Mouse (Mus musculus): Measurements from ENCODE around the gene Adra2a. TPM values are rescaled to one million over a fixed set of nuclear protein-coding genes. Genes with fewer than 3 reads are reported as not detected.

The Adra2a gene
- polyA plus RNA-seq, 1 experiment: 0.20 TPM

- no peak for TF ChIP-seq E2F4 (IDR thresholded peaks at IDR 0.05; ENCODE audit: insufficient read depth)
- no peak for TF ChIP-seq TCF12 (IDR thresholded peaks at IDR 0.05; ENCODE audit: insufficient read depth, poor library complexity, severe bottlenecking)
- no peak for TF ChIP-seq MAX (IDR thresholded peaks at IDR 0.05; ENCODE audit: low read depth)
- TF ChIP-seq USF1 (IDR thresholded peaks at IDR 0.05; ENCODE audit: low read depth): no peak
- TF ChIP-seq POLR2AphosphoS2 (IDR thresholded peaks at IDR 0.05; ENCODE audit: insufficient read length, low read depth): no peak
- TF ChIP-seq CEBPB (IDR thresholded peaks at IDR 0.05; ENCODE audit: insufficient read depth, poor library complexity, severe bottlenecking): no peak
- TF ChIP-seq MYOG (IDR thresholded peaks at IDR 0.05; ENCODE audit: control insufficient read depth in 1 of 3, insufficient read depth in 1 of 3, insufficient read length in 2 of 3, low read depth in 2 of 3): no peak
- no peak for TF ChIP-seq MYOD1 (IDR thresholded peaks at IDR 0.05; ENCODE audit: control insufficient read depth in 1 of 3, insufficient read length in 2 of 3, low read depth in 2 of 3)
- no peak for TF ChIP-seq SRF (IDR thresholded peaks at IDR 0.05; ENCODE audit: control insufficient read depth, insufficient read length, low read depth)
- TF ChIP-seq POLR2A (IDR thresholded peaks at IDR 0.05; ENCODE audit: insufficient read length, low read depth): no peak
- no peak for TF ChIP-seq REST (IDR thresholded peaks at IDR 0.05; ENCODE audit: insufficient read depth, insufficient read length)
- no peak for TF ChIP-seq TCF3 (IDR thresholded peaks at IDR 0.05; ENCODE audit: insufficient read length, low read depth)
- Histone ChIP-seq H3K27me3 (ENCODE audit: control insufficient read depth, insufficient read depth, insufficient read length) (no peaks in the 10 kb centered on the region), H3K4me3 (no peak overlapping the region), H3ac (ENCODE audit: control insufficient read depth, insufficient read length) (no peak overlapping the region), H3K36me3 (ENCODE audit: control insufficient read depth, insufficient read depth) (no peaks in the 10 kb centered on the region), H3K79me2 (ENCODE audit: control insufficient read depth, insufficient read depth) (no peaks in the 10 kb centered on the region), H3K4me2 (ENCODE audit: low read depth) (no peak overlapping the region)
These were observed 43.4 kb downstream of the Adra2a start for GRCm38 (mm10) chr19:54087319-54087718.

DNA sequence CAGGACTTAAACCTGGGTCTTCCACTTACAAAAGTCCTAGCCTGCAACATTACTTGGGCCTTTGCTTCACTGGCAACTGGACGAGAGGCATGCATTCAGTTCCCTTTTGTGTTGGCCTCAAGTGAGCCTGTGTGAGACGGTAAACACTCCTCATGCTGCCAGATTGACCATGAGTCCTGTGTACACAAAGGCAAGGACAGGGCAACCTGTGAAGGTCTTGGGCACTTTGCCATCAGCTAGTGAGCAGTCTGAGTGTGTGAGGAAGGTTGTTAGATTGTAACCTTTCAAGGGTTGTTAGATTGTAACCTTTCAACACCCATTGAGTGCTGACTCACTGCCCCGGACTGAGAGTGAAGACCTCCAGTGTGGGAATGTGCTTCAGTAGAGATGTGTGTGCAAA, 49.6 kb downstream of the Adra2a start:
- H3ac ChIP-seq (ENCODE audit: control insufficient read depth, insufficient read length): no peak overlapping the region
- peaks cover 13% of the 10 kb centered on the region for H3K27me3 ChIP-seq (ENCODE audit: control insufficient read depth, insufficient read depth, insufficient read length)
- H3K4me2 ChIP-seq (ENCODE audit: low read depth): no peak overlapping the region
- H3K79me2 ChIP-seq (ENCODE audit: control insufficient read depth, insufficient read depth): no peaks in the 10 kb centered on the region
- no peaks in the 10 kb centered on the region for H3K36me3 ChIP-seq (ENCODE audit: control insufficient read depth, insufficient read depth)
- no peak for TF ChIP-seq REST (IDR thresholded peaks at IDR 0.05; ENCODE audit: insufficient read depth, insufficient read length)
- TF ChIP-seq POLR2AphosphoS2 (IDR thresholded peaks at IDR 0.05; ENCODE audit: insufficient read length, low read depth): no peak
- TF ChIP-seq SRF (IDR thresholded peaks at IDR 0.05; ENCODE audit: control insufficient read depth, insufficient read length, low read depth): no peak
- TF ChIP-seq USF1 (IDR thresholded peaks at IDR 0.05; ENCODE audit: low read depth): no peak
- no peak for TF ChIP-seq MYOD1 (IDR thresholded peaks at IDR 0.05; ENCODE audit: control insufficient read depth in 1 of 3, insufficient read length in 2 of 3, low read depth in 2 of 3)
- no peak for TF ChIP-seq TCF12 (IDR thresholded peaks at IDR 0.05; ENCODE audit: insufficient read depth, poor library complexity, severe bottlenecking)
- no peak overlapping the region for H3K4me3 ChIP-seq

- no peak overlapping the region for H3K4me2 ChIP-seq (ENCODE audit: low read depth)
- no peak overlapping the region for H3K4me3 ChIP-seq
- no peaks in the 10 kb centered on the region for H3K36me3 ChIP-seq (ENCODE audit: control insufficient read depth, insufficient read depth)
- H3K79me2 ChIP-seq (ENCODE audit: control insufficient read depth, insufficient read depth): no peaks in the 10 kb centered on the region
- TF ChIP-seq E2F4 (IDR thresholded peaks at IDR 0.05; ENCODE audit: insufficient read depth) (no peak), MYOD1 (IDR thresholded peaks at IDR 0.05; ENCODE audit: control insufficient read depth in 1 of 3, insufficient read length in 2 of 3, low read depth in 2 of 3) (no peak), TCF3 (IDR thresholded peaks at IDR 0.05; ENCODE audit: insufficient read length, low read depth) (no peak), REST (IDR thresholded peaks at IDR 0.05; ENCODE audit: insufficient read depth, insufficient read length) (no peak), MYOG (IDR thresholded peaks at IDR 0.05; ENCODE audit: control insufficient read depth in 1 of 3, insufficient read depth in 1 of 3, insufficient read length in 2 of 3, low read depth in 2 of 3) (no peak), MAX (IDR thresholded peaks at IDR 0.05; ENCODE audit: low read depth) (no peak), SRF (IDR thresholded peaks at IDR 0.05; ENCODE audit: control insufficient read depth, insufficient read length, low read depth) (no peak), POLR2AphosphoS2 (IDR thresholded peaks at IDR 0.05; ENCODE audit: insufficient read length, low read depth) (no peak), USF1 (IDR thresholded peaks at IDR 0.05; ENCODE audit: low read depth) (no peak), POLR2A (IDR thresholded peaks at IDR 0.05; ENCODE audit: insufficient read length, low read depth) (no peak), CEBPB (IDR thresholded peaks at IDR 0.05; ENCODE audit: insufficient read depth, poor library complexity, severe bottlenecking) (no peak), TCF12 (IDR thresholded peaks at IDR 0.05; ENCODE audit: insufficient read depth, poor library complexity, severe bottlenecking) (no peak)
- H3ac ChIP-seq (ENCODE audit: control insufficient read depth, insufficient read length): no peak overlapping the region
- peaks cover 13% of the 10 kb centered on the region for H3K27me3 ChIP-seq (ENCODE audit: control insufficient read depth, insufficient read depth, insufficient read length)
These were observed 51.8 kb downstream of the Adra2a start for GRCm38 (mm10) chr19:54095716-54096115.

DNA sequence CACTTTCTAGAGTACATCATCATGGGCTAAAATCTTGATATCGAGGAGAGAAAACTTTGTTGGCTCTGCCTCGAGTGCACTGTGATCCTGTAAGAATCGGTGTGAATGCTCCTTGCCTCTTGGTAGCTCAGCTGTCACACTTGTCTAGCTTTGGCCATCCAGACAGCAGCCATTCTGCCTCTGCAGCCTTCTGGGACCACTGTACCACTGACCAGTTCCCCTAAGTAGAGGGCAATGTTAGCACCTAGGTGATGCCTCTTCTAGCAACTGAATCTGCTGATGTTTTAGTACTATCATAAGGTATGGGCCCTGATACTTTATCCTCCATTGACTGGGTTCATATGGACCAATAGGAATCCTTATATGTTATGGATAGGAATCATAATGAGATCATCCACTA, 54.4 kb downstream of the Adra2a start:
- no peak for TF ChIP-seq MYOG (IDR thresholded peaks at IDR 0.05; ENCODE audit: control insufficient read depth in 1 of 3, insufficient read depth in 1 of 3, insufficient read length in 2 of 3, low read depth in 2 of 3)
- TF ChIP-seq E2F4 (IDR thresholded peaks at IDR 0.05; ENCODE audit: insufficient read depth): no peak
- TF ChIP-seq POLR2A (IDR thresholded peaks at IDR 0.05; ENCODE audit: insufficient read length, low read depth): no peak
- no peak for TF ChIP-seq TCF12 (IDR thresholded peaks at IDR 0.05; ENCODE audit: insufficient read depth, poor library complexity, severe bottlenecking)
- TF ChIP-seq SRF (IDR thresholded peaks at IDR 0.05; ENCODE audit: control insufficient read depth, insufficient read length, low read depth): no peak
- no peak for TF ChIP-seq POLR2AphosphoS2 (IDR thresholded peaks at IDR 0.05; ENCODE audit: insufficient read length, low read depth)
- no peak for TF ChIP-seq REST (IDR thresholded peaks at IDR 0.05; ENCODE audit: insufficient read depth, insufficient read length)
- TF ChIP-seq TCF3 (IDR thresholded peaks at IDR 0.05; ENCODE audit: insufficient read length, low read depth): no peak
- TF ChIP-seq USF1 (IDR thresholded peaks at IDR 0.05; ENCODE audit: low read depth): no peak
- no peak for TF ChIP-seq MAX (IDR thresholded peaks at IDR 0.05; ENCODE audit: low read depth)
- no peak for TF ChIP-seq CEBPB (IDR thresholded peaks at IDR 0.05; ENCODE audit: insufficient read depth, poor library complexity, severe bottlenecking)
- TF ChIP-seq MYOD1 (IDR thresholded peaks at IDR 0.05; ENCODE audit: control insufficient read depth in 1 of 3, insufficient read length in 2 of 3, low read depth in 2 of 3): no peak
- Histone ChIP-seq H3K36me3 (ENCODE audit: control insufficient read depth, insufficient read depth) (no peaks in the 10 kb centered on the region), H3K27me3 (ENCODE audit: control insufficient read depth, insufficient read depth, insufficient read length) (peaks cover 13% of the 10 kb centered on the region), H3ac (ENCODE audit: control insufficient read depth, insufficient read length) (no peak overlapping the region), H3K4me2 (ENCODE audit: low read depth) (no peak overlapping the region), H3K79me2 (ENCODE audit: control insufficient read depth, insufficient read depth) (no peaks in the 10 kb centered on the region), H3K4me3 (no peak overlapping the region)

Other genes with a start within 250 kb of the Adra2a start
- 8.4 TPM for gene Pdcd4, start 151.9 kb upstream of the Adra2a start, polyA plus RNA-seq (2012; fragmentation: generic; extraction: Trizol)
- gene Shoc2, start 99.8 kb upstream of the Adra2a start, polyA plus RNA-seq (2012; fragmentation: generic; extraction: Trizol): 11.4 TPM
- gene Bbip1, start 99.5 kb upstream of the Adra2a start, polyA plus RNA-seq (2012; fragmentation: generic; extraction: Trizol): 31.0 TPM

Measured in myocyte (in vitro differentiated cells).